35 mouse cellular contexts compared by ENCODE assay signal in genomic region chr17:48341947-48342346, GRCm38 (mm10). TPM values are rescaled to one million over a fixed set of nuclear protein-coding genes. Genes with fewer than 3 reads are reported as not detected.
DNase-seq lines count a peak whose midpoint lies in the region; ATAC-seq and TF ChIP-seq lines count a peak whose summit lies in the region.
"Had no signal": no experiment of that assay in that cellular context is flagged by ENCODE, and none has a peak within 500 bp of the region (broad histone marks: within the 10 kb centered on the region; RNA-seq: fewer than 3 reads in every experiment).

No protein-coding gene starts in this region.

- no peak for TF ChIP-seq CTCF in hindbrain, postnatal 0 days (IDR thresholded peaks at IDR 0.05; ENCODE audit: low read depth)

- H3K27ac ChIP-seq in liver, embryonic 16.5 days (ENCODE audit: low read length): no peak overlapping the region
- H3K27ac ChIP-seq in hindbrain, postnatal 0 days: no peak overlapping the region
- H3K27ac ChIP-seq: embryonic facial prominence, embryonic 12.5 days; forebrain, embryonic 10.5 days; forebrain, embryonic 15.5 days; heart, adult 2 months; heart, embryonic 13.5 days; intestine, embryonic 15.5 days; left cerebral cortex, adult 2 months; limb, embryonic 13.5 days; midbrain, embryonic 12.5 days; neural tube, embryonic 12.5 days; stomach, embryonic 15.5 days had no signal

- no peaks in the 10 kb centered on the region for H3K9me3 ChIP-seq in liver, embryonic 16.5 days (replicated peaks; ENCODE audit: control insufficient read depth, low read length)
- no peaks in the 10 kb centered on the region for H3K9me3 ChIP-seq in hindbrain, postnatal 0 days (ENCODE audit: low read length)
- H3K9me3 ChIP-seq: embryonic facial prominence, embryonic 12.5 days; forebrain, embryonic 10.5 days; forebrain, embryonic 15.5 days; heart, embryonic 13.5 days; intestine, embryonic 15.5 days; limb, embryonic 13.5 days; midbrain, embryonic 12.5 days; neural tube, embryonic 12.5 days; stomach, embryonic 15.5 days had no signal

- H3K27me3 ChIP-seq in liver, embryonic 16.5 days (ENCODE audit: control insufficient read depth, insufficient read depth, low read depth, low read length): no peaks in the 10 kb centered on the region
- no peaks in the 10 kb centered on the region for H3K27me3 ChIP-seq in hindbrain, postnatal 0 days (ENCODE audit: insufficient read depth, low read length)
- H3K27me3 ChIP-seq: embryonic facial prominence, embryonic 12.5 days; forebrain, embryonic 15.5 days; heart, embryonic 13.5 days; intestine, embryonic 15.5 days; limb, embryonic 13.5 days; midbrain, embryonic 12.5 days; neural tube, embryonic 12.5 days; stomach, embryonic 15.5 days had no signal

- WGBS in liver, embryonic 16.5 days (ENCODE audit: insufficient replicate concordance): 13% methylated on average over 3 of the region's 3 CpGs
- 80% methylated on average over 3 of the region's 3 CpGs for WGBS in hindbrain, postnatal 0 days

- DNase-seq in frontal cortex, postnatal 25 days (ENCODE audit: low spot score in 2 of 2): no peak
- DNase-seq in 416B (ENCODE audit: low read depth): peak; percentile 88
- peak; percentile 40 for DNase-seq in brain, adult 2 months (ENCODE audit: low read depth, low spot score)
- no peak for DNase-seq in hindbrain, postnatal 0 days (ENCODE audit: low spot score)
- DNase-seq in yolk sac, embryonic 10.5 days (ENCODE audit: low spot score): no peak
- DNase-seq: adrenal gland, postnatal 36 days; cerebellum, adult 9-10 months; cerebellum, postnatal 36 days; embryo, embryonic 11 days; heart, adult 2 months; heart, postnatal 14 days; kidney, adult 9 months; kidney, postnatal 10 days; lung, adult 18-20 months; lung, postnatal 4 days had no signal

- no peak overlapping the region for H3K4me3 ChIP-seq in liver, embryonic 16.5 days (ENCODE audit: low read depth, low read length)
- H3K4me3 ChIP-seq in hindbrain, postnatal 0 days (ENCODE audit: low read length): no peak overlapping the region
- H3K4me3 ChIP-seq: embryonic facial prominence, embryonic 12.5 days; forebrain, embryonic 10.5 days; forebrain, embryonic 15.5 days; heart, adult 2 months; heart, embryonic 13.5 days; intestine, embryonic 15.5 days; left cerebral cortex, adult 2 months; limb, embryonic 13.5 days; midbrain, embryonic 12.5 days; myocyte; neural tube, embryonic 12.5 days; stomach, embryonic 15.5 days had no signal

- H3K4me2 ChIP-seq in liver, embryonic 16.5 days (ENCODE audit: low read depth, low read length): no peak overlapping the region
- H3K4me2 ChIP-seq in hindbrain, postnatal 0 days (ENCODE audit: low read depth, low read length): no peak overlapping the region
- H3K4me2 ChIP-seq: embryonic facial prominence, embryonic 12.5 days; forebrain, embryonic 15.5 days; heart, embryonic 13.5 days; intestine, embryonic 15.5 days; limb, embryonic 13.5 days; midbrain, embryonic 12.5 days; neural tube, embryonic 12.5 days; stomach, embryonic 15.5 days had no signal

- ATAC-seq in frontal cortex, adult (ENCODE audit: low TSS enrichment): peak; percentile 71
- peak; percentile 41; the same call in 1 of the 2 replicates for ATAC-seq in liver, embryonic 16.5 days (ENCODE audit: low read depth)
- no peak for ATAC-seq in hindbrain, postnatal 0 days
- no peak for ATAC-seq in erythroid progenitor cell, adult 5-6 weeks (replicated peaks; ENCODE audit: low FRiP score, poor library complexity, severe bottlenecking)
- ATAC-seq: forebrain, embryonic 15.5 days; hindbrain, embryonic 16.5 days; intestine, embryonic 15.5 days; lung, postnatal 0 days had no signal

- H3K36me3 ChIP-seq in liver, embryonic 16.5 days (ENCODE audit: control insufficient read depth, insufficient read depth): no peaks in the 10 kb centered on the region
- no peaks in the 10 kb centered on the region for H3K36me3 ChIP-seq in hindbrain, postnatal 0 days (ENCODE audit: insufficient read depth, low read length)
- H3K36me3 ChIP-seq: embryonic facial prominence, embryonic 12.5 days; forebrain, embryonic 10.5 days; forebrain, embryonic 15.5 days; heart, embryonic 13.5 days; intestine, embryonic 15.5 days; limb, embryonic 13.5 days; midbrain, embryonic 12.5 days; neural tube, embryonic 12.5 days; stomach, embryonic 15.5 days had no signal

- peaks cover 2% of the 10 kb centered on the region; the same call in 1 of the 2 replicates for H3K4me1 ChIP-seq in liver, embryonic 16.5 days (ENCODE audit: control insufficient read depth, low read depth, low read length)
- H3K4me1 ChIP-seq in hindbrain, postnatal 0 days (ENCODE audit: insufficient read depth, low read length): no peaks in the 10 kb centered on the region
- H3K4me1 ChIP-seq: embryonic facial prominence, embryonic 12.5 days; forebrain, embryonic 15.5 days; intestine, embryonic 15.5 days; limb, embryonic 13.5 days; neural tube, embryonic 12.5 days; stomach, embryonic 15.5 days had no signal

- no peak overlapping the region for H3K9ac ChIP-seq in liver, embryonic 16.5 days (ENCODE audit: low read depth, low read length)
- no peak overlapping the region for H3K9ac ChIP-seq in hindbrain, postnatal 0 days (replicated peaks; ENCODE audit: low read length)
- H3K9ac ChIP-seq: embryonic facial prominence, embryonic 12.5 days; forebrain, embryonic 15.5 days; heart, embryonic 13.5 days; intestine, embryonic 15.5 days; limb, embryonic 13.5 days; midbrain, embryonic 12.5 days; neural tube, embryonic 12.5 days; stomach, embryonic 15.5 days had no signal

RNA-seq across cellular contexts. Expression of gene Trem2, which starts 4.3 kb away (rescaled TPM):
- polyA plus RNA-seq in liver, embryonic 16.5 days (2015; fragmentation: Nextera tagmentation; extraction: Ambion mirVana): 2.7 and 3.0 TPM in 2 replicates
- 14.5 and 18.0 TPM in 2 replicates for total RNA-seq in hindbrain, postnatal 0 days (2014; rRNA removed)
- 9.0 and 9.4 TPM in 2 replicates for polyA plus RNA-seq in hindbrain, postnatal 0 days (2015; fragmentation: Nextera tagmentation; extraction: Ambion mirVana)
- total RNA-seq in erythroid progenitor cell, adult 5-6 weeks (2015; ENCODE audit: low replicate concordance): 2.2 TPM in 1 of 2 replicates, not detected in the other
- 0.26 TPM in 1 of 2 replicates, not detected in the other for total RNA-seq in erythroid progenitor cell, adult 5-6 weeks (2017; ENCODE audit: low replicate concordance)
- polyA plus RNA-seq: small intestine, adult 2 months had no signal

RNA-seq across cellular contexts. Expression of gene Treml1, which starts 17.8 kb away (rescaled TPM):
- polyA plus RNA-seq in liver, embryonic 16.5 days (2015; fragmentation: Nextera tagmentation; extraction: Ambion mirVana): 14.5 and 15.3 TPM in 2 replicates
- total RNA-seq in hindbrain, postnatal 0 days (2014; rRNA removed): 1.6 TPM in 1 of 2 replicates, not detected in the other
- not detected in 2 replicates for polyA plus RNA-seq in hindbrain, postnatal 0 days (2015; fragmentation: Nextera tagmentation; extraction: Ambion mirVana)
- total RNA-seq in erythroid progenitor cell, adult 5-6 weeks (2015; ENCODE audit: low replicate concordance): not detected in 2 replicates
- not detected in 2 replicates for total RNA-seq in erythroid progenitor cell, adult 5-6 weeks (2017; ENCODE audit: low replicate concordance)
- total RNA-seq: gastrocnemius, adult 8-10 months; layer of hippocampus, postnatal 10 days had no signal
- polyA plus RNA-seq: small intestine, adult 2 months had no signal

RNA-seq across cellular contexts. Expression of gene B430306N03Rik, which starts 26.0 kb away (rescaled TPM):
- 4.0 and 4.1 TPM in 2 replicates for polyA plus RNA-seq in liver, embryonic 16.5 days (2015; fragmentation: Nextera tagmentation; extraction: Ambion mirVana)
- total RNA-seq in hindbrain, postnatal 0 days (2014; rRNA removed): 0.05 TPM in 1 of 2 replicates, not detected in the other
- not detected in 2 replicates for polyA plus RNA-seq in hindbrain, postnatal 0 days (2015; fragmentation: Nextera tagmentation; extraction: Ambion mirVana)
- 7.9 and 12.6 TPM in 2 replicates for total RNA-seq in erythroid progenitor cell, adult 5-6 weeks (2015; ENCODE audit: low replicate concordance)
- 2.6 and 8.1 TPM in 2 replicates for total RNA-seq in erythroid progenitor cell, adult 5-6 weeks (2017; ENCODE audit: low replicate concordance)
- total RNA-seq: gastrocnemius, adult 8-10 months; layer of hippocampus, postnatal 10 days had no signal
- polyA plus RNA-seq: hindbrain, embryonic 11.5 days; myocyte; neural tube, embryonic 12.5 days had no signal

RNA-seq across cellular contexts. Expression of gene Treml2, which starts 42.6 kb away (rescaled TPM):
- polyA plus RNA-seq in liver, embryonic 16.5 days (2015; fragmentation: Nextera tagmentation; extraction: Ambion mirVana): 3.4 and 3.5 TPM in 2 replicates
- 0.11 and 1.8 TPM in 2 replicates for total RNA-seq in hindbrain, postnatal 0 days (2014; rRNA removed)
- polyA plus RNA-seq in hindbrain, postnatal 0 days (2015; fragmentation: Nextera tagmentation; extraction: Ambion mirVana): 0.08 and 0.09 TPM in 2 replicates
- 5.8 and 18.4 TPM in 2 replicates for total RNA-seq in erythroid progenitor cell, adult 5-6 weeks (2015; ENCODE audit: low replicate concordance)
- total RNA-seq in erythroid progenitor cell, adult 5-6 weeks (2017; ENCODE audit: low replicate concordance): 5.7 and 7.7 TPM in 2 replicates
- polyA plus RNA-seq: hindbrain, embryonic 16.5 days; myocyte had no signal

Comparison
In these comparisons a context has a peak if more than half of its experiments do, and no peak if none do; other contexts are left out.
1. ATAC-seq: peak in frontal cortex, adult (single experiment) and liver, embryonic 16.5 days (single experiment); none in hindbrain, postnatal 0 days (single experiment) and erythroid progenitor cell, adult 5-6 weeks (single experiment).
2. DNase-seq: peak in 416B (single experiment) and brain, adult 2 months (single experiment); none in frontal cortex, postnatal 25 days (0 of 2), hindbrain, postnatal 0 days (single experiment) and yolk sac, embryonic 10.5 days (single experiment).